Mouse (Mus musculus): Measurements from ENCODE around the gene Cdc42ep5.

Gene Cdc42ep5

GRCm38 (mm10) chr7:4145552-4146190 is 19.0 kb downstream of the Cdc42ep5 start:
- in situ Hi-C loops (cut with MboI), result no loop called here

GRCm38 (mm10) chr7:4144766-4145551 is 19.7 kb downstream of the Cdc42ep5 start:
- in situ Hi-C loops (cut with MboI), result no loop called here

GRCm38 (mm10) chr7:4144046-4144445 is 20.6 kb downstream of the Cdc42ep5 start:
- in situ Hi-C loops (cut with MboI), result no loop called here

- in situ Hi-C loops (cut with MboI), result no loop called here
Measured at GRCm38 (mm10) chr7:4143506-4143905, 21.2 kb downstream of the Cdc42ep5 start.

- in situ Hi-C loops (cut with MboI), result no loop called here
Measured at GRCm38 (mm10) chr7:4142796-4143445, 21.7 kb downstream of the Cdc42ep5 start.

GRCm38 (mm10) chr7:4141648-4142325 is 22.9 kb downstream of the Cdc42ep5 start:
- in situ Hi-C loops (cut with MboI), result no loop called here

GRCm38 (mm10) chr7:4139391-4139790 is 25.3 kb downstream of the Cdc42ep5 start:
- in situ Hi-C loops (cut with MboI), result no loop called here

GRCm38 (mm10) chr7:4138671-4139070 is 26.0 kb downstream of the Cdc42ep5 start:
- in situ Hi-C loops (cut with MboI), result no loop called here

GRCm38 (mm10) chr7:4138181-4138580 is 26.5 kb downstream of the Cdc42ep5 start:
- in situ Hi-C loops (cut with MboI), result no loop called here

- in situ Hi-C loops (cut with MboI), result no loop called here
Measured at GRCm38 (mm10) chr7:4137746-4138145, 26.9 kb downstream of the Cdc42ep5 start.

GRCm38 (mm10) chr7:4136771-4137531 is 27.7 kb downstream of the Cdc42ep5 start, which contains the start of gene Leng8:
Leng8 (plus strand) TSS chr7:4137039.
- in situ Hi-C loops (cut with MboI), result no loop called here

GRCm38 (mm10) chr7:4136404-4136770 is 28.3 kb downstream of the Cdc42ep5 start:
- in situ Hi-C loops (cut with MboI), result no loop called here

GRCm38 (mm10) chr7:4134911-4135310 is 29.7 kb downstream of the Cdc42ep5 start:
- in situ Hi-C loops (cut with MboI), result no loop called here

GRCm38 (mm10) chr7:4132998-4133397 is 31.7 kb downstream of the Cdc42ep5 start:
- in situ Hi-C loops (cut with MboI), result no loop called here

- in situ Hi-C loops (cut with MboI), result no loop called here
Measured at GRCm38 (mm10) chr7:4132581-4132980, 32.1 kb downstream of the Cdc42ep5 start.

- in situ Hi-C loops (cut with MboI), result no loop called here
Measured at GRCm38 (mm10) chr7:4131964-4132363, 32.7 kb downstream of the Cdc42ep5 start.

GRCm38 (mm10) chr7:4130686-4131452 is 33.8 kb downstream of the Cdc42ep5 start:
- in situ Hi-C loops (cut with MboI), result no loop called here

- in situ Hi-C loops (cut with MboI), result loop anchor here (10.0 kb wide), 3 partner anchors 104 to 396 kb away; partner anchors contain the start of gene Tnni3
Measured at GRCm38 (mm10) chr7:4128860-4129259, 35.8 kb downstream of the Cdc42ep5 start.

GRCm38 (mm10) chr7:4127894-4128293 is 36.8 kb downstream of the Cdc42ep5 start:
- in situ Hi-C loops (cut with MboI), result loop anchor here (10.0 kb wide), 3 partner anchors 103 to 397 kb away; partner anchors contain the start of gene Tnni3

- in situ Hi-C loops (cut with MboI), result loop anchor here (10.0 kb wide), 3 partner anchors 102 to 398 kb away; partner anchors contain the start of gene Tnni3
Measured at GRCm38 (mm10) chr7:4126992-4127785, 37.5 kb downstream of the Cdc42ep5 start.
